Mouse (Mus musculus): ENCODE measurements around the gene Ifnk.

DNA sequence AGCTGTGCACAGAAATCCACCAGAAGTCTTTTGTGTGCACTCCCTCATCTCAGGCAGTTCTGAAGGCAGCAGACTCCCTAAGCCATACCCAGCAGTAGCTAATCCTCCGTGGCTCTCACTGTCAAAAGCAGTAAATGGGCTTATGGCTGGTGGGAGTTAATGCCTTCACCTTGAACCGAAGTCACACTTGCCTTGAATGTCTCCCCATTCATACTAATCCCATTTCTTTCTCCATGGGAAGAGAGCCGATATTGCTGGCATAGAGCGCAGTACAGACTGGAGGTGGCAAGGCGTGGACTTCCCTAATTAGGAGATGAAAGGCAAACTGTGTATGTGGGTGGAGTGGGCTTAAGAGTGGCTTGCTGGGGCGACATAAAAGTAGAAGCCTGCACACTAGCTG, 35.9 kb upstream of the Ifnk start:
- TF ChIP-seq CTCF (IDR thresholded peaks at IDR 0.05; ENCODE audit: borderline replicate concordance, insufficient read depth, low read depth, low read length): no peak
- TF ChIP-seq POLR2A (IDR thresholded peaks at IDR 0.05; ENCODE audit: borderline replicate concordance, insufficient read depth, low read length): no peak
